Mouse (Mus musculus) left cerebral cortex, adult 18-20 months (tissue): ENCODE measurements around the gene Hist2h3c2. TPM values are rescaled to one million over a fixed set of nuclear protein-coding genes. Genes with fewer than 3 reads are reported as not detected.
"Not testable (repeated sequence)": the region's sequence is repeated elsewhere in the genome, so short reads cannot be mapped to it uniquely, and the experiment has no call there.

Experiments used
- DNase-seq, 2 experiments: peaks; one replicate each; pipeline ENCODE4 v3.0.0; 2021 to 2022; ENCODE audit warnings: low spot score in 2 of 2, mixed read lengths in 1 of 2
- total RNA-seq, 2 experiments: library from RNA; stranded (reverse); gene quantifications; 2 replicates each; pipeline ENCODE4 v1.2.3; 2021

Hist2h3c2 gene
- total RNA-seq, 2 experiments from 2014 or later: 3.8 to 4.1 TPM

DNA sequence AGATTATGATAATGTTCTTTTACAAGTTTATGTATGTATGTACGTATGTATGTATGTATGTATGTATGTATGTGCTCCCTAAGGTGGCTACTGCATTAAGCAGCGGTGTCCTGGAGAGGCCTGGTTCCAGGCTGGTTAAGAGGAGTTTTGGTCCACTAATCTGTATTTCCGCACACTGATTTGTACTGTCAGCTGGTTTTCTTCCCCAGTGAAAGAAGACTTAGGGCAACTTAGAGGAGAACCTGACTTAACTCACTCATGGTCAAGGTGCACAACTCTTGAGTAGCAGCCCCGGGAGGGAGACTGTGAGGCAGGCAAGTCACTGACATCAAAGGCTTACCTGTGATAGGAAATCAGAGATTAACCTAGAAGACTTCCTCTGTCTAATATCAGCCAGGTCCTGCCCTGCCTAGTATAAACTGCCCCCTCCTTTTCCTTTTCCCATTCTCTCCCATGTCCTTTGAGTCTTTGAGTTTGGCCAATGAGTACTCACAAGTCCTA, 2.0 kb downstream of the Hist2h3c2 start:
- no peak for DNase-seq

DNA sequence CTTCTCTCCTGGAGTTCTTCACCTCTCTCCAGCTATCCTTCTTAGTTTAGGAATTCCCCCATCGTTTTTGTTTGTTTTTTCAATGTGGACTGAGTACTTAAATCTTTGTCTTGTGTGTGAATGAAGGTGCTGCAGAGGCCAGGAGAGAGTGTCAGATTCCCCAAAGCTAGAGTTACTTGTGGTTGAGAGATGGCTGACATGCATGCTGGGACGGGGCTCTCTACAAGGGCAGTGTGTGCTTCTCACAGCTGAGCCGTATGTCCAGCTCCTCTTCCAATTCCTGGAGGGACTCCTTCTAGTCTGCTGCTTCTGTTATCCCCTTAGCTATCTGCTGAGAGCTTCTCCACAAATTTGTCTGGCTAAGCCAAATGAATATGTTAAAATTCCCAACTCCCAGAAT, 3.1 kb downstream of the Hist2h3c2 start:
- no peak for DNase-seq

- no peak for DNase-seq
Observed at GRCm38 (mm10) chr3:96234914-96235313, 4.0 kb downstream of the Hist2h3c2 start.

DNA sequence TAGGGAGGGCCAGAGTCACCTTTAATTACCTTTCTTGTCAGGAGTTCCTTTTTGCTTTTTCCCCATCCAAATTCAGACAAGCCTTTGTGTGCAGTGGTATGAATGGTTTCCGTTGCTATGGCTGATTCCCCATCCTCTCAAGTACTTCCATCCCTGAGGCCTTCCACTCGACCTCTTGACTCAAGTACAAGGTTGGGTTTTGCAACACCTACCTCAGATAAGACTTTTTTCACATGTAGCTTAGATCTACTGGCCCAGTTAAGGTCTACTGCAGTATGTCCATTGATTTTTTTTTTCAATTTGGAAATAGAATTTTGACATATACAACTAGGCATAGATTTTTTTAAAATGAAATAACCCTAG, 7.2 kb downstream of the Hist2h3c2 start:
- no peak for DNase-seq

- no peak for DNase-seq
Observed at GRCm38 (mm10) chr3:96230910-96231757, 7.8 kb downstream of the Hist2h3c2 start.

GRCm38 (mm10) chr3:96230404-96230803, 8.5 kb downstream of the Hist2h3c2 start:
- no peak for DNase-seq

GRCm38 (mm10) chr3:96228828-96229227, 10.1 kb downstream of the Hist2h3c2 start:
- no peak for DNase-seq

DNA sequence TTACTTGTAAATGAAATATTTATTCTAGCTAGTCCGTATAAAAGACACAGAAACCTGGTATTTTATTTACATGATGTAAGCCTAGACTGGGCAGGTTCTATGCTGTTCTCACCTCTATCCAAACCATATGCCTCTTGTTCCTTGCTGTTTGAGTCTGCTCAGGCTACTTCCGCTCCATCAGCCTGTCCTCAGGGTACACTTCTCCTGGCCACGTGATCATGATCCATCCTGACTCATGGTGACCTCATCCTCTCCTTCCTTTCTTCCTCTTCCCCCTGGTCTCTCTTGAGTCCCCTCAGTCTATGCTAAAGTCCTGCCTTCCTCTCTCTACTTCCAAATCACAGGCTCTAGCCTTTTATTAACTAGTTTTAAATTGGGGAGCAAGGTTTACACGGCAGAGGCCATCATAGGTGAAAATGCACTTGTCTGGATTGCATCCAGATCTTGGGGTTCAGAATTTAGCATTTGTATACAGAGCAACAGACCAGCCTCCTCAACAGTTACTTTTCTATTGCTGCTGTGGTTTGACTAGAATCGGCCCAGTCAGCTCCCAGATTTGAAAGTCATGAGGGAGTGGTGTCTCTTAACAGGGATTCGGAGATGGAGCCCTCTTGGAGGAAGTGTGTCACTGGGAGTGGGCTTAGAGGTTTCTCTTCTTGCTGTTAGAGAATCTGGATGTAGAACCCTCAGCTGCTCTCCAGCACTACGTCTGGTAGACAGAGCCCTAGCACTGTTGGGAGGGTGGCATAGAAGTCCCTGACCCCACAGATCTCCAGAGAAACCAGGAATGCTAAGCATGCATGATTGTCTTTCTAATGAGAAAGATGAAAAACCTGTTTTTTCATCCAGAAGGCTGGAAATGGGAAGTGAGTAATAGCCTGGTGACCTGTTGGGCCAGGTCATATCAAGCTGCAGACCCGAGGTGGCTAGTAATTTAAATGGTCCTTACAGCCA, 12.0 kb downstream of the Hist2h3c2 start:
- no peak for DNase-seq

- DNase-seq: no peak
Observed at GRCm38 (mm10) chr3:96225421-96225820, 13.5 kb downstream of the Hist2h3c2 start.

DNA sequence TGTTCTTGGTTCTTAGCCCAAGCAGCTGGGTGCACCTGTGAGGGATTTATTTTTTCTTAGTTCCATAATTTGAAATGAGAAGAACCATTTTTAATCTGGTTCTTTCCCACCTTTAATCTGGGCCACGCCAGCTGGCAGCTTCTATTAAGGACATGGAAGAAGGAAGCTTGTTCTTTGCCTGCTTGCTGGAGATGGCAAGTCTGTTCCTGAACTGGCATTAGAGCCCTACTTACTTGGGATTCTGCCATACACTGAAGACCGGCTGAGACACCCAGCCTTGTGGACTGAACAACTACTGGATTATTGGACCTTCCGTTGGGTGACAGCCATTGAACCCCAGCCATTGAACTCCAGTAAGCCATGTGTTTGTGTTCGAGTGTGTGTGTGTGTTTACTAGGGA, 16.2 kb downstream of the Hist2h3c2 start:
- no peak for DNase-seq

- DNase-seq: no peak
Observed at GRCm38 (mm10) chr3:96221640-96222038, 17.3 kb downstream of the Hist2h3c2 start.

GRCm38 (mm10) chr3:96220765-96221639, 17.9 kb downstream of the Hist2h3c2 start, which contains the start of the genes Hist2h2ac and Hist2h2be:
Hist2h2ac (minus strand) TSS chr3:96220880.
Hist2h2be (plus strand) TSS chr3:96221119.
- peak; percentile 75 to 85 for DNase-seq

GRCm38 (mm10) chr3:96220131-96220764, 18.7 kb downstream of the Hist2h3c2 start:
- DNase-seq: not testable (repeated sequence)

- peak; percentile 53 to 77 for DNase-seq
Observed at GRCm38 (mm10) chr3:96219661-96220130, 19.2 kb downstream of the Hist2h3c2 start, which contains the start of the genes Bola1 and Hist2h2ab. Bola1 (minus strand) TSS chr3:96219709. Hist2h2ab (plus strand) TSS chr3:96219865.

DNA sequence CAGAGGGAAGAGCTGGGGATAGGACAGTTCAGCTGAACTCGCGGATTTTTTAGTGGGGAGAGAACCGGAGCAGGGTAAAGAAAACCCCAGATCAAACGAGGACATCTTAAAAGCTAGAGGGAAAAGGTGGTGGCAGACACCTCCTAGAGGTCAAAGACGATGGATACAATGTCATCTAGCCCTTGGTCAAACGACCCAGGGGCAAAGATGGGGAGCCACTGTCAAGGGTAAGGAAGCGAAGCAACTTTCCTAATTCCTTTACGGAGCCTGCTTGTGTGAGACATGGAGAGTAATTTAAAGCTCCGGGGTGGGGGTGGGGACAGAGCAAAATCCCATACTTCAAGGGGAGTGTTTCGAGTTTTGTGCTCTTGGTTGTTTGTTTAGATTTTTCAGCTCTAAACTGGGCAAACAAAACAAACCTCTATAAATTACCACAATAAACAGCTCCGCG, 19.7 kb downstream of the Hist2h3c2 start:
- DNase-seq: peak in 1 of 2 experiments; percentile 20

GRCm38 (mm10) chr3:96209242-96209641, 29.7 kb downstream of the Hist2h3c2 start:
- DNase-seq: no peak

DNA sequence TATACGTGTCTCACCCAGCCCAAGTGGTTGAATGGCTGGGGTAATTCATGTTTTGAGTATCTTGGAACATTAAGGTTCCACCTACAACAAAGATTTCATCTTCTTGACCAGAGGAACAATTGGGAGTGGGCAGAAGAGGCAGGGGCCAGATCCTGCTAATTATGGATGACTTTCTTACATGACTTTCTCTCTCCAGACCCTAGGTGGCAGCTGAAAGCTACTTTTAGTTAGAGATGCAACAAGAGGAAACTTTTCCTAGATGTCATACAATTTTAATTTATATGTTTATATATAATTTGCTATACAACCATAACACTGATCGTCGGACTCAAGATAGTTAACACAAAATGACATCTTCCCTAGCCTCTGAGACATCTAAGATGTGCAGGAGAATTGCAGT, 31.1 kb downstream of the Hist2h3c2 start:
- DNase-seq: no peak

- no peak for DNase-seq
Observed at GRCm38 (mm10) chr3:96199731-96200130, 39.2 kb downstream of the Hist2h3c2 start.

DNA sequence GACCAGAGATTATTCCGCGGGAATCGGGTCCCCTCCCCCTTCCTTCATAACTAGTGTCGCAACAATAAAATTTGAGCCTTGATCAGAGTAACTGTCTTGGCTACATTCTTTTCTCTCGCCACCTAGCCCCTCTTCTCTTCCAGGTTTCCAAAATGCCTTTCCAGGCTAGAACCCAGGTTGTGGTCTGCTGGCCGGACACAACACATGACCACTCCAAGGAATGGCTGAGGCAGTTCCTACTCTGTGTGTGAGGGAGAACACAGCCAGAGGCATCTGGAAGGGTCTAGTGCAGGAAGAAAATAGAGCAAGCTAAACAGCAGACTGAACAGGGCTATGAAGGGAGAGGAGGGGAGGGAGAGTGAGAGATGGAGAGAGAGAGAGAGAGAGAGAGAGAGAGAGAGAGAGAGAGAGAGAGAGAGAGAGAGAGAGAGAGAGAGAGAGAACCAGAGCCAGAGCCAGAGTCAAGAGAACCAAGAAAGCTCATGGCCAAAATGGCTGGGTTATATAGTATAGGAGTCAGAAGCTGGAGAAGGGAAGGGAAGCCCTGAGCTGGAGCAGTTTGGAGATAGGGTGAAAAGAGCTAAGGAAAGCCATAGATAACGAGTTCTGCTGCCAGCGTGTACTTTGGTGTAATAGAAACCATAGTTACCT, 40.2 kb downstream of the Hist2h3c2 start:
- DNase-seq: not testable (repeated sequence)
